Comparison of ENCODE assay signal across 14 mouse cellular contexts in the genomic region with DNA sequence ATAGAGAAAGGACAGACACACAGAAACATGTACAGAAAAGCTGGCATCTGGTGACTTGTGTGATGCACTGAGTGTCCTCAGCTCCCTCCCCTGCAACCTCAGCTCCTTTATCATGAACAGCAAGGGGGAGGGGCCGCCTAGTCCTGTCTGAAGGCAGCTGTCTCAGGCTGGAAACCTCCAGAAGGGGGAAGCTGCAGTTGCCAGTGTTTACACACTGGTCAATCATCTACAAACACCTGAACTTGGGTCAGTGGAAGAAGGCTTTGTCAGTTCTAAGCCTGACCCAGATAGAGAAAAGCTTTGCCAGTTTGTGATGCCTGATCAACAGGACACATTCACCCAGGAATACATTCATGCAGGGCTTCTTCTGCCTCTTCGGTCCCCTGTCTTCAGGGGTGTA. TPM values are rescaled to one million over a fixed set of nuclear protein-coding genes. Genes with fewer than 3 reads are reported as not detected.
DNase-seq lines count a peak whose midpoint lies in the region; ATAC-seq and TF ChIP-seq lines count a peak whose summit lies in the region.
"Had no signal": no experiment of that assay in that cellular context is flagged by ENCODE, and none has a peak within 500 bp of the region (broad histone marks: within the 10 kb centered on the region; RNA-seq: fewer than 3 reads in every experiment).

No protein-coding gene starts in this region.

- H3K27ac ChIP-seq in MEL (ENCODE audit: control insufficient read depth, low read depth, low read length): no peak overlapping the region
- H3K27ac ChIP-seq in liver, embryonic 12.5 days: peak overlapping the region; percentile 62; the same call in 1 of the 2 replicates
- no peak overlapping the region for H3K27ac ChIP-seq in hindbrain, embryonic 13.5 days
- H3K27ac ChIP-seq in midbrain, embryonic 11.5 days (ENCODE audit: low read depth, low read length): no peak overlapping the region
- no peak overlapping the region for H3K27ac ChIP-seq in embryonic facial prominence, embryonic 10.5 days (replicated peaks)

- TF ChIP-seq RAD21 in MEL (IDR thresholded peaks at IDR 0.05; ENCODE audit: low read depth, low read length): no peak

- no peak for TF ChIP-seq CTCF in MEL (IDR thresholded peaks at IDR 0.05 in 2 of 3, conservative IDR thresholded peaks at IDR 0.05 in 1 of 3; ENCODE audit: control insufficient read depth in 1 of 3, insufficient read depth in 1 of 3, low read depth in 2 of 3, low read length in 3 of 3, poor library complexity in 1 of 3, severe bottlenecking in 1 of 3)

- H3K4me3 ChIP-seq in MEL (ENCODE audit: control insufficient read depth in 1 of 2, insufficient read depth in 1 of 2, low read depth in 2 of 2, low read length in 2 of 2): no peak overlapping the region
- H3K4me3 ChIP-seq in liver, embryonic 12.5 days: no peak overlapping the region
- H3K4me3 ChIP-seq in hindbrain, embryonic 13.5 days: no peak overlapping the region
- H3K4me3 ChIP-seq in midbrain, embryonic 11.5 days (ENCODE audit: low read depth, low read length): no peak overlapping the region
- no peak overlapping the region for H3K4me3 ChIP-seq in embryonic facial prominence, embryonic 10.5 days
- H3K4me3 ChIP-seq: erythroblast, embryonic 14.5 days had no signal

- 0 out of 4 replicates have a peak, but pooled peaks of 1 of the 2 experiments have one; percentile 8 for TF ChIP-seq EP300 in MEL (IDR thresholded peaks at IDR 0.05; ENCODE audit: low read depth in 1 of 2, low read length in 2 of 2)

- peaks cover 6 to 16% of the 10 kb centered on the region in 2 experiments for H3K4me1 ChIP-seq in MEL (ENCODE audit: control insufficient read depth in 1 of 2, insufficient read depth in 2 of 2, low read length in 2 of 2)
- H3K4me1 ChIP-seq in liver, embryonic 12.5 days: peaks cover 18% of the 10 kb centered on the region
- no peaks in the 10 kb centered on the region for H3K4me1 ChIP-seq in hindbrain, embryonic 13.5 days (replicated peaks)
- H3K4me1 ChIP-seq in midbrain, embryonic 11.5 days (ENCODE audit: control insufficient read depth, insufficient read depth, low read length): no peaks in the 10 kb centered on the region
- H3K4me1 ChIP-seq in embryonic facial prominence, embryonic 10.5 days: no peaks in the 10 kb centered on the region

- 42% methylated on average over 2 of the region's 2 CpGs for WGBS in liver, embryonic 12.5 days (ENCODE audit: insufficient replicate concordance)
- WGBS in hindbrain, embryonic 13.5 days: 55% methylated on average over 2 of the region's 2 CpGs
- 63% methylated on average over 2 of the region's 2 CpGs for WGBS in midbrain, embryonic 11.5 days
- WGBS in embryonic facial prominence, embryonic 10.5 days: 64% methylated on average over 2 of the region's 2 CpGs

- H3K27me3 ChIP-seq in MEL (ENCODE audit: control insufficient read depth in 1 of 2, insufficient read depth in 2 of 2, low read length in 2 of 2): no peaks in the 10 kb centered on the region
- H3K27me3 ChIP-seq in liver, embryonic 12.5 days (replicated peaks): no peaks in the 10 kb centered on the region
- no peaks in the 10 kb centered on the region for H3K27me3 ChIP-seq in hindbrain, embryonic 13.5 days
- H3K27me3 ChIP-seq in midbrain, embryonic 11.5 days (ENCODE audit: control insufficient read depth, insufficient read depth, low read length): no peaks in the 10 kb centered on the region
- no peaks in the 10 kb centered on the region for H3K27me3 ChIP-seq in embryonic facial prominence, embryonic 10.5 days (replicated peaks; ENCODE audit: low read depth, poor library complexity, severe bottlenecking)

- no peak overlapping the region for H3K4me2 ChIP-seq in liver, embryonic 12.5 days
- no peak overlapping the region for H3K4me2 ChIP-seq in hindbrain, embryonic 13.5 days
- no peak overlapping the region for H3K4me2 ChIP-seq in midbrain, embryonic 11.5 days

- TF ChIP-seq POLR2A in MEL (IDR thresholded peaks at IDR 0.05; ENCODE audit: control insufficient read depth in 1 of 2, insufficient read depth in 1 of 2, low read depth in 1 of 2, low read length in 2 of 2, poor library complexity in 1 of 2): no peak

- peak; percentile 57 for ATAC-seq in liver, embryonic 12.5 days
- ATAC-seq in hindbrain, embryonic 13.5 days (ENCODE audit: low FRiP score): no peak
- ATAC-seq in midbrain, embryonic 11.5 days (ENCODE audit: low FRiP score): no peak

- H3K36me3 ChIP-seq in MEL (ENCODE audit: control insufficient read depth in 1 of 2, insufficient read depth in 2 of 2, low read length in 2 of 2): peaks cover 0 to 9% of the 10 kb centered on the region in 2 experiments; a peak in 2 of 4 replicates
- H3K36me3 ChIP-seq in liver, embryonic 12.5 days: no peaks in the 10 kb centered on the region
- H3K36me3 ChIP-seq in hindbrain, embryonic 13.5 days: no peaks in the 10 kb centered on the region
- H3K36me3 ChIP-seq in midbrain, embryonic 11.5 days (ENCODE audit: control insufficient read depth, insufficient read depth, low read length): no peaks in the 10 kb centered on the region
- no peaks in the 10 kb centered on the region for H3K36me3 ChIP-seq in embryonic facial prominence, embryonic 10.5 days (replicated peaks)

- no peaks in the 10 kb centered on the region for H3K9me3 ChIP-seq in MEL (replicated peaks; ENCODE audit: insufficient read depth, low read length)
- H3K9me3 ChIP-seq in liver, embryonic 12.5 days (replicated peaks): no peaks in the 10 kb centered on the region
- H3K9me3 ChIP-seq in hindbrain, embryonic 13.5 days: no peaks in the 10 kb centered on the region
- H3K9me3 ChIP-seq in midbrain, embryonic 11.5 days (ENCODE audit: control insufficient read depth, low read length): no peaks in the 10 kb centered on the region
- no peaks in the 10 kb centered on the region for H3K9me3 ChIP-seq in embryonic facial prominence, embryonic 10.5 days

- no peak overlapping the region for H3K9ac ChIP-seq in MEL (ENCODE audit: control insufficient read depth, low read depth, low read length, poor library complexity, severe bottlenecking)
- no peak overlapping the region for H3K9ac ChIP-seq in liver, embryonic 12.5 days
- no peak overlapping the region for H3K9ac ChIP-seq in hindbrain, embryonic 13.5 days
- no peak overlapping the region for H3K9ac ChIP-seq in midbrain, embryonic 11.5 days (ENCODE audit: low read length)

- H3K79me2 ChIP-seq in MEL (ENCODE audit: control insufficient read depth, insufficient read depth, low read length, poor library complexity): no peaks in the 10 kb centered on the region

- DNase-seq in MEL (ENCODE audit: low read depth, low spot score): peak; percentile 48
- peak; percentile 80 for DNase-seq in kidney, adult 18-20 months
- DNase-seq in lung, postnatal 4 days: peak; percentile 41 to 61
- DNase-seq in midbrain, embryonic 11.5 days (ENCODE audit: low spot score, missing footprints): no peak
- no peak for DNase-seq in heart, postnatal 4 days
- DNase-seq in embryonic facial prominence, embryonic 10.5 days (ENCODE audit: low spot score): no peak
- DNase-seq: cerebellum, adult 11-12 months; heart, postnatal 36 days had no signal

TF ChIP-seq in MEL, 35 proteins besides CTCF, POLR2A, EP300 and RAD21:
- no peak for TF ChIP-seq ETS1 (IDR thresholded peaks at IDR 0.05; ENCODE audit: low read depth, low read length)
- 0 out of 2 replicates have a peak, but pooled peaks have one; percentile 22 for TF ChIP-seq RCOR1 (IDR thresholded peaks at IDR 0.05; ENCODE audit: low read depth, low read length)

RNA-seq across cellular contexts. Expression of gene Rdh7, which starts 10.9 kb away (rescaled TPM):
- not detected in 2 replicates for total RNA-seq in MEL (2012; rRNA removed)
- polyA plus RNA-seq in MEL (2012; ENCODE audit: insufficient read depth in 1 of 2, insufficient read length in 2 of 2, low read depth in 1 of 2, low replicate concordance in 2 of 2, missing spikeins in 1 of 2): not detected
- 0.07 TPM in 1 of 2 replicates, not detected in the other for polyA plus RNA-seq in liver, embryonic 12.5 days (2016; fragmentation: Nextera tagmentation; extraction: Ambion mirVana)
- polyA plus RNA-seq in hindbrain, embryonic 13.5 days (2015; fragmentation: Nextera tagmentation; extraction: Ambion mirVana): not detected in 2 replicates
- not detected in 2 replicates for polyA plus RNA-seq in midbrain, embryonic 11.5 days (2014; fragmentation: Nextera tagmentation; extraction: Ambion mirVana)
- total RNA-seq in heart, postnatal 4 days (2021): not detected
- polyA plus RNA-seq in embryonic facial prominence, embryonic 10.5 days (2016; fragmentation: Nextera tagmentation; extraction: Ambion mirVana): not detected in 2 replicates
- total RNA-seq: adrenal gland, adult 18-20 months; heart, postnatal 36 days had no signal
- polyA plus RNA-seq: erythroblast, embryonic 14.5 days; testis, adult 2 months had no signal

RNA-seq across cellular contexts. Expression of gene Rdh16f2, which starts 11.4 kb away (rescaled TPM):
- not detected in 2 replicates for total RNA-seq in MEL (2012; rRNA removed)
- polyA plus RNA-seq in MEL (2012; ENCODE audit: insufficient read depth in 1 of 2, insufficient read length in 2 of 2, low read depth in 1 of 2, low replicate concordance in 2 of 2, missing spikeins in 1 of 2): under 1 TPM in 1 of 2 experiments, not detected in 1; 0.07 TPM
- polyA plus RNA-seq in liver, embryonic 12.5 days (2016; fragmentation: Nextera tagmentation; extraction: Ambion mirVana): not detected in 2 replicates
- polyA plus RNA-seq in hindbrain, embryonic 13.5 days (2015; fragmentation: Nextera tagmentation; extraction: Ambion mirVana): not detected in 2 replicates
- polyA plus RNA-seq in midbrain, embryonic 11.5 days (2014; fragmentation: Nextera tagmentation; extraction: Ambion mirVana): not detected in 2 replicates
- total RNA-seq in heart, postnatal 4 days (2021): not detected
- not detected in 2 replicates for polyA plus RNA-seq in embryonic facial prominence, embryonic 10.5 days (2016; fragmentation: Nextera tagmentation; extraction: Ambion mirVana)
- total RNA-seq: gastrocnemius, adult 8-10 months; heart, postnatal 36 days had no signal
- polyA plus RNA-seq: erythroblast, embryonic 14.5 days had no signal

RNA-seq across cellular contexts. Expression of gene Sdr9c7, which starts 20.6 kb away (rescaled TPM):
- not detected in 2 replicates for total RNA-seq in MEL (2012; rRNA removed)
- not detected for polyA plus RNA-seq in MEL (2012; ENCODE audit: insufficient read depth in 1 of 2, insufficient read length in 2 of 2, low read depth in 1 of 2, low replicate concordance in 2 of 2, missing spikeins in 1 of 2)
- not detected in 2 replicates for polyA plus RNA-seq in liver, embryonic 12.5 days (2016; fragmentation: Nextera tagmentation; extraction: Ambion mirVana)
- polyA plus RNA-seq in hindbrain, embryonic 13.5 days (2015; fragmentation: Nextera tagmentation; extraction: Ambion mirVana): not detected in 2 replicates
- not detected in 2 replicates for polyA plus RNA-seq in midbrain, embryonic 11.5 days (2014; fragmentation: Nextera tagmentation; extraction: Ambion mirVana)
- total RNA-seq in heart, postnatal 4 days (2021): not detected
- polyA plus RNA-seq in embryonic facial prominence, embryonic 10.5 days (2016; fragmentation: Nextera tagmentation; extraction: Ambion mirVana): not detected in 2 replicates
- total RNA-seq: gastrocnemius, adult 8-10 months; heart, postnatal 36 days had no signal
- polyA plus RNA-seq: erythroblast, embryonic 14.5 days had no signal

RNA-seq across cellular contexts. Expression of gene Rdh19, which starts 28.0 kb away (rescaled TPM):
- total RNA-seq in MEL (2012; rRNA removed): not detected in 2 replicates
- not detected for polyA plus RNA-seq in MEL (2012; ENCODE audit: insufficient read depth in 1 of 2, insufficient read length in 2 of 2, low read depth in 1 of 2, low replicate concordance in 2 of 2, missing spikeins in 1 of 2)
- polyA plus RNA-seq in liver, embryonic 12.5 days (2016; fragmentation: Nextera tagmentation; extraction: Ambion mirVana): not detected in 2 replicates
- polyA plus RNA-seq in hindbrain, embryonic 13.5 days (2015; fragmentation: Nextera tagmentation; extraction: Ambion mirVana): not detected in 2 replicates
- not detected in 2 replicates for polyA plus RNA-seq in midbrain, embryonic 11.5 days (2014; fragmentation: Nextera tagmentation; extraction: Ambion mirVana)
- not detected for total RNA-seq in heart, postnatal 4 days (2021)
- polyA plus RNA-seq in embryonic facial prominence, embryonic 10.5 days (2016; fragmentation: Nextera tagmentation; extraction: Ambion mirVana): not detected in 2 replicates
- total RNA-seq: adrenal gland, adult 18-20 months; gastrocnemius, adult 8-10 months; heart, postnatal 36 days had no signal
- polyA plus RNA-seq: erythroblast, embryonic 14.5 days; testis, adult 2 months had no signal

Comparison
In these comparisons a context has a peak if more than half of its experiments do, and no peak if none do; other contexts are left out.
1. DNase-seq: peak in MEL (single experiment), kidney, adult 18-20 months (single experiment) and lung, postnatal 4 days (2 of 2); none in midbrain, embryonic 11.5 days (single experiment), heart, postnatal 4 days (single experiment) and embryonic facial prominence, embryonic 10.5 days (single experiment).